Mouse (Mus musculus) heart, postnatal 0 days (tissue): ENCODE measurements around the gene Adra2a.

Source experiments
- CTCF ChIP-seq: IDR thresholded peaks from 2 replicates; pipeline ENCODE4 v1.5.1; 2016; ENCODE audit warnings: antibody characterized with exemption, control low read depth, low read depth
- EP300 ChIP-seq: IDR thresholded peaks from 2 replicates; pipeline ENCODE4 v1.6.1; 2016; ENCODE audit warnings: antibody characterized with exemption, low read depth

DNA sequence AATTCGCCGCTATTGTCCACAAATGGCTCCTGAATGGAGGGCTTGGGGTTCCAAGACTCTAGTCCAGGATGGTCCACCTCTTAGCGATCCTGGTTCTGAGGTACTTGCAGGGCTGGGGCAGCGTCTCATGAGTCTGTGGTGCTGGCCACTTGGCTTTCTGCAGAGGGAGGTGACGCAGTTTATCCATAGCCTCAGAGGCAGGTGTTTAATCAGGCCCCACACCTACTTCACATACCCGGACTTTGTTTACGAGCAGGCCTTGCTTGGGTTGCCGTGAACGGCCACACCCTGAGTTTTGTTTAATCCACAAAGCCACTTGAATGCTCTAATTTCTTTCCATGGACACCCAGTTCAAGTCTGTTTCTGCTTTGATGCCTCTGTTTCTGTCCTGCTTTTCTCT, 37.4 kb downstream of the Adra2a start:
- TF ChIP-seq EP300 (no peak), CTCF (no peak)
